Mouse (Mus musculus) myocyte (in vitro differentiated cells): ENCODE data around the gene Gm49322. TPM values are rescaled to one million over a fixed set of nuclear protein-coding genes. Genes with fewer than 3 reads are reported as not detected.

ENCODE experiments used
- H3K27me3 ChIP-seq: one replicate; pipeline ENCODE4 v1.6.1; 2011; ENCODE audit not compliant: control insufficient read depth, insufficient read depth, insufficient read length
- H3K36me3 ChIP-seq: one replicate; pipeline ENCODE4 v1.6.1; 2011; ENCODE audit not compliant: control insufficient read depth, insufficient read depth
- H3K4me2 ChIP-seq: one replicate; pipeline ENCODE4 v1.6.1; 2011; ENCODE audit warnings: low read depth, control low read depth
- H3K4me3 ChIP-seq: one replicate; pipeline ENCODE4 v1.5.1; 2011; ENCODE audit warnings: mild to moderate bottlenecking, control low read depth, moderate library complexity
- H3K79me2 ChIP-seq: one replicate; pipeline ENCODE4 v1.6.1; 2011; ENCODE audit not compliant: control insufficient read depth, insufficient read depth
- H3ac ChIP-seq: one replicate; pipeline ENCODE4 v1.6.1; 2011; ENCODE audit not compliant: control insufficient read depth, insufficient read length
- CEBPB ChIP-seq: IDR thresholded peaks from 2 replicates; pipeline ENCODE4 v1.6.1; 2011; ENCODE audit warnings: mild to moderate bottlenecking, moderate library complexity; ENCODE audit not compliant: poor library complexity, insufficient read depth, severe bottlenecking
- E2F4 ChIP-seq: IDR thresholded peaks from one replicate; pipeline ENCODE4 v1.6.1; 2011; ENCODE audit warnings: mild to moderate bottlenecking, control low read depth, moderate library complexity; ENCODE audit not compliant: insufficient read depth
- MAX ChIP-seq: IDR thresholded peaks from one replicate; pipeline ENCODE4 v1.6.1; 2011; ENCODE audit warnings: low read depth, mild to moderate bottlenecking, control low read depth
- MYOD1 ChIP-seq, 3 experiments: IDR thresholded peaks; one replicate each; pipeline ENCODE4 v1.6.1; 2011; ENCODE audit warnings: control low read depth in 2 of 3, low read depth in 2 of 3, mild to moderate bottlenecking in 2 of 3, moderate library complexity in 1 of 3; ENCODE audit not compliant: insufficient read length in 2 of 3, control insufficient read depth in 1 of 3
- MYOG ChIP-seq, 3 experiments: IDR thresholded peaks; one replicate each; pipeline ENCODE4 v1.6.1; 2011; ENCODE audit warnings: control low read depth in 2 of 3, low read depth in 2 of 3, mild to moderate bottlenecking in 2 of 3; ENCODE audit not compliant: insufficient read length in 2 of 3, control insufficient read depth in 1 of 3, insufficient read depth in 1 of 3
- POLR2A ChIP-seq: IDR thresholded peaks from one replicate; pipeline ENCODE4 v1.6.1; 2011; ENCODE audit warnings: low read depth, mild to moderate bottlenecking, control low read depth, moderate library complexity; ENCODE audit not compliant: insufficient read length
- POLR2AphosphoS2 ChIP-seq: IDR thresholded peaks from one replicate; pipeline ENCODE4 v1.6.1; 2011; ENCODE audit warnings: low read depth, control low read depth; ENCODE audit not compliant: insufficient read length
- REST ChIP-seq: IDR thresholded peaks from one replicate; pipeline ENCODE4 v1.6.1; 2011; ENCODE audit warnings: mild to moderate bottlenecking, control low read depth, moderate library complexity; ENCODE audit not compliant: insufficient read depth, insufficient read length
- SRF ChIP-seq: IDR thresholded peaks from one replicate; pipeline ENCODE4 v1.6.1; 2011; ENCODE audit warnings: low read depth; ENCODE audit not compliant: control insufficient read depth, insufficient read length
- TCF12 ChIP-seq: IDR thresholded peaks from one replicate; pipeline ENCODE4 v1.6.1; 2011; ENCODE audit warnings: mild to moderate bottlenecking, control low read depth; ENCODE audit not compliant: poor library complexity, insufficient read depth, severe bottlenecking
- TCF3 ChIP-seq: IDR thresholded peaks from one replicate; pipeline ENCODE4 v1.6.1; 2011; ENCODE audit warnings: low read depth, control low read depth; ENCODE audit not compliant: insufficient read length
- USF1 ChIP-seq: IDR thresholded peaks from one replicate; pipeline ENCODE4 v1.6.1; 2011; ENCODE audit warnings: low read depth, mild to moderate bottlenecking, control low read depth, moderate library complexity
- polyA plus RNA-seq: library from polyadenylated mRNA; unstranded; fragments of >200 nt; fragmentation: generic; extraction: Trizol; gene quantifications from one replicate; pipeline ENCODE4 v1.2.1, GENCODE M21; 2012; ENCODE audit warnings: missing spikeins

Gm49322 gene
- polyA plus RNA-seq, 1 experiment, result 1.0 TPM

GRCm38 (mm10) chr10:80621940-80622660, 16.3 kb downstream of the Gm49322 start:
- Histone ChIP-seq H3ac (peak overlapping the region; percentile 36), H3K4me2 (peak overlapping the region; percentile 99), H3K79me2 (peaks cover 44% of the 10 kb centered on the region), H3K4me3 (peak overlapping the region; percentile 80), H3K36me3 (no peaks in the 10 kb centered on the region), H3K27me3 (no peaks in the 10 kb centered on the region)
- TF ChIP-seq TCF12 (no peak), SRF (peak; percentile 96), POLR2AphosphoS2 (peak; percentile 76), E2F4 (no peak), MYOG (IDR thresholded peaks at IDR 0.05; ENCODE audit: control insufficient read depth in 1 of 3, insufficient read depth in 1 of 3, insufficient read length in 2 of 3, low read depth in 2 of 3) (no peak), MYOD1 (IDR thresholded peaks at IDR 0.05; ENCODE audit: control insufficient read depth in 1 of 3, insufficient read length in 2 of 3, low read depth in 2 of 3) (peak in 1 of 3 experiments; percentile 25), CEBPB (peak; percentile 90), TCF3 (no peak), POLR2A (peak; percentile 69), USF1 (no peak), MAX (no peak), REST (no peak)

DNA sequence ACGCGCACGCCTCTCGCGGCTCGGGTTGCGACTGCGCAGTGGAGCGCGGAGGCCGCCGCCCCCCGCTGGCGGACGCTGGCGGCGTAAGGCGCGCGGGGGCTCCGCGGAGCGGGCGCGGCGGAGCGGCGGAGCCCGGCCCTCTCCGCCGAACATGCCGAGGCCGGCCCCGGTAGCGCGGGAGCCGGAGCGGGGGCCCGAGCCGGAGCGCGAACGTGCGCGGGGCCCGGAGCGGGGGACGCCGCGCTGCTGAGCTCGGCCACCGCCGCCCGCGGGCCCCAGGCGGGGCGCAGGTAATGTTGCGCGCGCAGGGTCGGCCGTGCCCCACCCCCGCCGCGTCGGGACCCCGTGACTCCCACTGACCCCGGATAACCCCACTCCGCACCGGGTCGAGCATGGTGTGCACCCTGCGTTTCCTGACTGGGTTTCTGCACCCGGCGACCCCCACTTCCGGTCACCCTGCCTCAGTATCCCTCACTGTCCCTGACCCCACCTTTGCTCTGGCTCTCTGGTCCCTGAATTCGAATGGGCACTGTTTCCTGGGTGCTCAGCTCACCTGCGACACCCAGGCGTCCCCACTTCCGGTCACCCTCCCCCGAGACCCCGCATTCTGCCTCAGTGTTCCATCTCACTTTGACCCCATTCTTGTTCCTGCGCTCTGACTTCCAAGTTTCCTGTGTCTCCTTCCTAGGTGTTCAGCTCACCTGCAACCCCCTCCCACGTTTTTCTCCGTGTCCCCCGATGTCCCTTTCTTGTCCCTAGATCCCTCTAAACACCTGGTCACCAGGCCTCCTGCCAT, 17.0 kb downstream of the Gm49322 start, which contains the start of gene Csnk1g2:
Gene Csnk1g2, plus strand, starts transcription at position 178 of the 796 bp plus-strand sequence.
- peak within 1 kb of the TSS; percentile 80 for H3K4me3 ChIP-seq
- H3K79me2 ChIP-seq, result peaks cover 51% of the 10 kb centered on the region
- no peaks in the 10 kb centered on the region for H3K36me3 ChIP-seq
- TF ChIP-seq CEBPB, result no peak
- peak in 1 of 3 experiments; percentile 25 for TF ChIP-seq MYOG (IDR thresholded peaks at IDR 0.05; ENCODE audit: control insufficient read depth in 1 of 3, insufficient read depth in 1 of 3, insufficient read length in 2 of 3, low read depth in 2 of 3)
- no peak for TF ChIP-seq E2F4
- TF ChIP-seq MAX, result no peak
- TF ChIP-seq SRF, result no peak
- no peak for TF ChIP-seq MYOD1 (IDR thresholded peaks at IDR 0.05; ENCODE audit: control insufficient read depth in 1 of 3, insufficient read length in 2 of 3, low read depth in 2 of 3)
- TF ChIP-seq REST, result no peak
- peak; percentile 88 for TF ChIP-seq POLR2A
- TF ChIP-seq POLR2AphosphoS2, result peak; percentile 35
- H3K4me2 ChIP-seq, result peak within 1 kb of the TSS; percentile 99
- H3ac ChIP-seq, result peak within 1 kb of the TSS; percentile 36
- H3K27me3 ChIP-seq, result no peaks in the 10 kb centered on the region

DNA sequence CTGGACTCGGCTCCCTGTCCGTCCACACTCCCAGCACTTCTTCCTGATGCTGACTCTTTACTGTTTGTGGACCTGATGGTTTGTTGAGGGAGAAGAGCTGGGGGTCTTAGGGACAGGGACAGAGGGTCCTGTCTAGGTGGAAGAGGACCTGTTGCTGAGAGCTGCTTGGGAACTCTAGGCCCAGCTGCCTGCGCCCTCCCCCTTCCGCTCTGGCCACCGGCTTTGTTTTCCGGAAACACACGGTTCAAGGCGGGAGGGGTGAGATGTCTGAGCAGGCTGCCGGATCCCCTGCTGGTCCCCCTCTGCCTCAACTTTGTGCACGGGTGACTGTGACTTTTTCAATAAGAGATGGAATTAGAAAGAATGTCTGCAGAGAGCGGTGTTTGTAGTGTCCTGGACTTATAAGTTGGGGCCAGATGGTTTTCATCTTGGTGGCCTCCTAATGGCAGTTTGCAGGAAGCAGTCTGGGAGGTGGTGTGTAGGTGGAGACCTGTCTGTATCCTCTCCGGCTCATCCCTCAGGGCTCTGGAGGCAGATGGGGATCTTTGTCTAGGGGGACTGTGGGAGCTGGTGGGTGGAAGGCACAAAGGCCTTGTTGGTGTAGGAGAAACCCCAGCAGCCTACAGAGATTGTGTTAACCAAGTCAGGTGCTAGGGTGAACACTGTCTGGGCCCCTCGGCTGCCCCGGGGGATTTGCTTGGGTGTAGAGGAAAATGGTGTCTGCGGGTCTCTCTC, 17.8 kb downstream of the Gm49322 start:
- H3K4me2 ChIP-seq, result peak overlapping the region; percentile 82
- no peaks in the 10 kb centered on the region for H3K36me3 ChIP-seq
- no peaks in the 10 kb centered on the region for H3K27me3 ChIP-seq
- peak overlapping the region; percentile 36 for H3ac ChIP-seq
- peak overlapping the region; percentile 80 for H3K4me3 ChIP-seq
- TF ChIP-seq POLR2A, result peak; percentile 38
- TF ChIP-seq USF1, result no peak
- H3K79me2 ChIP-seq, result peaks cover 59% of the 10 kb centered on the region

DNA sequence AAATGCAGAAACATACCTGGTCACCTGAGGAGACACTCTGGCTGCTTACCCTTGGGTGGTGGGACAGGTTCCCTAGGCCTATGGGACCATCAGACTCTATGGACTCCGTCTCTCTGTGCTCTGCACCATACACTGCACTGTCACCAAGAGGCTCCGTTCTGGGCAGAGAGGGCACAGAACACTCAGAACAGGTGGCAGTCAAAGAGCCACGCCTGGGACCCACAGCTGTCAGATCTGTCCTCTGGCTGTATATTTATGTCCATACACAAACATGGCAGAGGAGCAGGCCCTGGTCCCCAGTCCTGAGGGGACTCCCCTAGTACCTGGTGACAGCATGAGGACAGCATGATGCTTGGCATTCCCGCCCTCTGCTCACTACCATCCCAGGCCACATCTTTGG, 19.9 kb downstream of the Gm49322 start:
- peak overlapping the region; percentile 82 for H3K4me2 ChIP-seq

More for the DNA sequence above, 19.9 kb downstream of the Gm49322 start:
- Histone ChIP-seq H3K27me3 (no peaks in the 10 kb centered on the region), H3K4me3 (no peak overlapping the region), H3K36me3 (no peaks in the 10 kb centered on the region), H3K79me2 (peaks cover 80% of the 10 kb centered on the region), H3ac (no peak overlapping the region)
- peak in 2 of 3 experiments; percentile 67 to 90 for TF ChIP-seq MYOD1 (IDR thresholded peaks at IDR 0.05; ENCODE audit: control insufficient read depth in 1 of 3, insufficient read length in 2 of 3, low read depth in 2 of 3)
- TF ChIP-seq CEBPB, result no peak
- peak in 2 of 3 experiments; percentile 49 to 88 for TF ChIP-seq MYOG (IDR thresholded peaks at IDR 0.05; ENCODE audit: control insufficient read depth in 1 of 3, insufficient read depth in 1 of 3, insufficient read length in 2 of 3, low read depth in 2 of 3)
